Comparison of ENCODE assay signal across 8 mouse cellular contexts in genomic region chr11:4873755-4874475, GRCm38 (mm10). TPM values are rescaled to one million over a fixed set of nuclear protein-coding genes. Genes with fewer than 3 reads are reported as not detected.
DNase-seq lines count a peak whose midpoint lies in the region; ATAC-seq and TF ChIP-seq lines count a peak whose summit lies in the region.

TSS of gene Nipsnap1 (plus strand) at chr11:4873951.

- peaks cover 10% of the 10 kb centered on the region for H3K4me1 ChIP-seq in heart, embryonic 12.5 days (replicated peaks)
- H3K4me1 ChIP-seq in kidney, postnatal 0 days (replicated peaks; ENCODE audit: insufficient read depth, low read length): no peaks in the 10 kb centered on the region; the same call in 1 of the 2 replicates
- 0 out of 2 replicates have a peak, but pooled peaks cover 3% of the 10 kb centered on the region for H3K4me1 ChIP-seq in liver, embryonic 11.5 days (replicated peaks; ENCODE audit: control insufficient read depth, insufficient read depth, low read length)

- peak within 1 kb of the TSS; percentile 78 for H3K4me3 ChIP-seq in heart, embryonic 12.5 days
- H3K4me3 ChIP-seq in kidney, postnatal 0 days (replicated peaks; ENCODE audit: low read depth, low read length): peak within 1 kb of the TSS; percentile 69
- peak within 1 kb of the TSS; percentile 56 for H3K4me3 ChIP-seq in liver, embryonic 11.5 days (ENCODE audit: low read depth, low read length)
- H3K4me3 ChIP-seq in myocyte: peak within 1 kb of the TSS; percentile 10

- H3K79me2 ChIP-seq in myocyte (ENCODE audit: control insufficient read depth, insufficient read depth): no peaks in the 10 kb centered on the region

- WGBS in heart, embryonic 12.5 days: 1% methylated on average over 30 of the region's 30 CpGs
- WGBS in kidney, postnatal 0 days: under 1% methylated on average over 30 of the region's 30 CpGs
- 1% methylated on average over 30 of the region's 30 CpGs for WGBS in liver, embryonic 11.5 days

- no peak for TF ChIP-seq CTCF in brain, embryonic 14.5 days (IDR thresholded peaks at IDR 0.05; ENCODE audit: borderline replicate concordance, extremely low read depth, insufficient read depth, insufficient read length)
- TF ChIP-seq CTCF in kidney, postnatal 0 days (IDR thresholded peaks at IDR 0.05; ENCODE audit: low read depth): no peak; the same call in 1 of the 2 replicates

- H3K9ac ChIP-seq in heart, embryonic 12.5 days: peak within 1 kb of the TSS; percentile 72
- H3K9ac ChIP-seq in kidney, postnatal 0 days (ENCODE audit: low read depth, low read length): peak within 1 kb of the TSS; percentile 73
- peak within 1 kb of the TSS; percentile 58 for H3K9ac ChIP-seq in liver, embryonic 11.5 days (ENCODE audit: low read depth, low read length)

- no peak within 1 kb of the TSS for H3K27ac ChIP-seq in heart, embryonic 12.5 days (ENCODE audit: poor library complexity, severe bottlenecking)
- H3K27ac ChIP-seq in kidney, postnatal 0 days: peak within 1 kb of the TSS; percentile 72
- H3K27ac ChIP-seq in liver, embryonic 11.5 days (ENCODE audit: low read depth, low read length): peak within 1 kb of the TSS; percentile 70

- peaks cover 4% of the 10 kb centered on the region; the same call in 1 of the 2 replicates for H3K36me3 ChIP-seq in heart, embryonic 12.5 days
- H3K36me3 ChIP-seq in kidney, postnatal 0 days (ENCODE audit: insufficient read depth, low read length): no peaks in the 10 kb centered on the region
- H3K36me3 ChIP-seq in liver, embryonic 11.5 days (ENCODE audit: control insufficient read depth, insufficient read depth, low read length): peaks cover 6% of the 10 kb centered on the region; the same call in 1 of the 2 replicates
- no peaks in the 10 kb centered on the region for H3K36me3 ChIP-seq in myocyte (ENCODE audit: control insufficient read depth, insufficient read depth)
- H3K36me3 ChIP-seq in splenic B cell, adult 2 months (ENCODE audit: control insufficient read depth, insufficient read depth, low read length, poor library complexity, severe bottlenecking): no peaks in the 10 kb centered on the region

- no peak within 1 kb of the TSS for H3ac ChIP-seq in myocyte (ENCODE audit: control insufficient read depth, insufficient read length)

- peak; percentile 80; the same call in 1 of the 2 replicates for ATAC-seq in erythroblast, adult 5-6 weeks (replicated peaks; ENCODE audit: low FRiP score, poor library complexity, severe bottlenecking)
- peak; percentile 88 for ATAC-seq in heart, embryonic 12.5 days (ENCODE audit: insufficient number of reproducible peaks, low FRiP score)
- ATAC-seq in kidney, postnatal 0 days (replicated peaks; ENCODE audit: low FRiP score, low read depth): peak; percentile 86
- peak; percentile 91 for ATAC-seq in liver, embryonic 11.5 days (replicated peaks; ENCODE audit: low FRiP score)

- H3K4me2 ChIP-seq in heart, embryonic 12.5 days: peak within 1 kb of the TSS; percentile 80
- H3K4me2 ChIP-seq in kidney, postnatal 0 days (ENCODE audit: low read length): peak within 1 kb of the TSS; percentile 87
- peak within 1 kb of the TSS; percentile 83 for H3K4me2 ChIP-seq in liver, embryonic 11.5 days
- peak within 1 kb of the TSS; percentile 82 for H3K4me2 ChIP-seq in myocyte (ENCODE audit: low read depth)

- no peaks in the 10 kb centered on the region for H3K9me3 ChIP-seq in heart, embryonic 12.5 days (replicated peaks)
- no peaks in the 10 kb centered on the region for H3K9me3 ChIP-seq in kidney, postnatal 0 days (replicated peaks; ENCODE audit: low read length)
- H3K9me3 ChIP-seq in liver, embryonic 11.5 days (ENCODE audit: control insufficient read depth, low read length): no peaks in the 10 kb centered on the region

- no peaks in the 10 kb centered on the region for H3K27me3 ChIP-seq in heart, embryonic 12.5 days (replicated peaks)
- no peaks in the 10 kb centered on the region for H3K27me3 ChIP-seq in kidney, postnatal 0 days (ENCODE audit: insufficient read depth, low read length)
- no peaks in the 10 kb centered on the region for H3K27me3 ChIP-seq in liver, embryonic 11.5 days (replicated peaks; ENCODE audit: control insufficient read depth, insufficient read depth, low read length)
- H3K27me3 ChIP-seq in myocyte (ENCODE audit: control insufficient read depth, insufficient read depth, insufficient read length): no peaks in the 10 kb centered on the region
- no peaks in the 10 kb centered on the region for H3K27me3 ChIP-seq in splenic B cell, adult 2 months (ENCODE audit: control insufficient read depth, insufficient read depth, low read length, poor library complexity, severe bottlenecking)

- peak; percentile 92 for DNase-seq in CD4-positive, CD25-positive, alpha-beta regulatory T cell, adult 2 months (ENCODE audit: low read depth, low spot score)
- peak; percentile 95 for DNase-seq in brain, embryonic 14.5 days (ENCODE audit: low read depth)
- peak; percentile 84 for DNase-seq in kidney, postnatal 0 days (ENCODE audit: low spot score)
- DNase-seq in liver, embryonic 11.5 days (ENCODE audit: low spot score): peak; percentile 88
- peak; percentile 91 for DNase-seq in splenic B cell, adult 2 months (ENCODE audit: low read depth, low spot score)

- peak; percentile 65; the same call in 1 of the 2 replicates for TF ChIP-seq POLR2A in brain, embryonic 14.5 days (IDR thresholded peaks at IDR 0.05; ENCODE audit: borderline replicate concordance, extremely low read depth, insufficient read depth, insufficient read length, poor library complexity, severe bottlenecking)
- TF ChIP-seq POLR2A in myocyte (IDR thresholded peaks at IDR 0.05; ENCODE audit: insufficient read length, low read depth): peak; percentile 38

TF ChIP-seq in myocyte, 11 proteins besides CTCF, POLR2A, EP300 and RAD21:
- TF ChIP-seq TCF12 (IDR thresholded peaks at IDR 0.05; ENCODE audit: insufficient read depth, poor library complexity, severe bottlenecking) (no peak), E2F4 (IDR thresholded peaks at IDR 0.05; ENCODE audit: insufficient read depth) (no peak), MYOG (IDR thresholded peaks at IDR 0.05; ENCODE audit: control insufficient read depth in 1 of 3, insufficient read depth in 1 of 3, insufficient read length in 2 of 3, low read depth in 2 of 3) (no peak), MYOD1 (IDR thresholded peaks at IDR 0.05; ENCODE audit: control insufficient read depth in 1 of 3, insufficient read length in 2 of 3, low read depth in 2 of 3) (no peak), USF1 (IDR thresholded peaks at IDR 0.05; ENCODE audit: low read depth) (no peak), TCF3 (IDR thresholded peaks at IDR 0.05; ENCODE audit: insufficient read length, low read depth) (no peak), SRF (IDR thresholded peaks at IDR 0.05; ENCODE audit: control insufficient read depth, insufficient read length, low read depth) (no peak), REST (IDR thresholded peaks at IDR 0.05; ENCODE audit: insufficient read depth, insufficient read length) (no peak), POLR2AphosphoS2 (IDR thresholded peaks at IDR 0.05; ENCODE audit: insufficient read length, low read depth) (no peak), CEBPB (IDR thresholded peaks at IDR 0.05; ENCODE audit: insufficient read depth, poor library complexity, severe bottlenecking) (no peak), MAX (IDR thresholded peaks at IDR 0.05; ENCODE audit: low read depth) (no peak)

RNA-seq across cellular contexts. Expression of gene Nipsnap1, which starts in this region (rescaled TPM):
- 101 and 117 TPM in 2 replicates for polyA plus RNA-seq in brain, embryonic 14.5 days (2012; rRNA removed)
- total RNA-seq in erythroblast, adult 5-6 weeks (2015; ENCODE audit: low replicate concordance): 0.42 and 4.0 TPM in 2 replicates
- 1.0 and 2.4 TPM in 2 replicates for total RNA-seq in erythroblast, adult 5-6 weeks (2017; ENCODE audit: low replicate concordance)
- polyA plus RNA-seq in heart, embryonic 12.5 days (2016; fragmentation: Nextera tagmentation; extraction: Ambion mirVana): 35.8 and 36.1 TPM in 2 replicates
- 82.0 and 90.8 TPM in 2 replicates for polyA plus RNA-seq in kidney, postnatal 0 days (2015; fragmentation: Nextera tagmentation; extraction: Ambion mirVana)
- polyA plus RNA-seq in liver, embryonic 11.5 days (2014; fragmentation: Nextera tagmentation; extraction: Ambion mirVana): 89.8 and 92.7 TPM in 2 replicates
- 7.2 TPM for polyA plus RNA-seq in myocyte (2012; fragmentation: generic; extraction: Trizol)

Comparison
In these comparisons a context has a peak if more than half of its experiments do, and no peak if none do; other contexts are left out.
1. H3K4me3 ChIP-seq: peak in every context shown above with its lines; median percentile 78 in heart, embryonic 12.5 days; 69 in kidney, postnatal 0 days; 56 in liver, embryonic 11.5 days; 10 in myocyte.